Mouse (Mus musculus) brain, embryonic 18.5 days (tissue): ENCODE measurements around the gene Zfp646.
A peak's percentile ranks its signal among the peaks of the same experiment; 100 is the strongest.

Experiments
- DNase-seq: peaks from one replicate; pipeline ENCODE4 v3.0.0-alpha.2; 2012; ENCODE audit warnings: low read depth, low spot score

The Zfp646 gene

GRCm38 (mm10) chr7:127919290-127919689 lies 43.3 kb downstream of the Zfp646 start:
- DNase-seq = no peak

GRCm38 (mm10) chr7:127921516-127921915 lies 45.5 kb downstream of the Zfp646 start:
- DNase-seq = no peak

- DNase-seq = no peak
These were observed 46.6 kb downstream of the Zfp646 start for GRCm38 (mm10) chr7:127922451-127923275.

- DNase-seq = no peak
These were observed 47.7 kb downstream of the Zfp646 start for GRCm38 (mm10) chr7:127923714-127924113.

- DNase-seq = no peak
These were observed 49.2 kb downstream of the Zfp646 start for GRCm38 (mm10) chr7:127925252-127925651.

GRCm38 (mm10) chr7:127926066-127926465 lies 50.0 kb downstream of the Zfp646 start:
- no peak for DNase-seq

GRCm38 (mm10) chr7:127926846-127927245 lies 50.8 kb downstream of the Zfp646 start:
- DNase-seq = no peak

GRCm38 (mm10) chr7:127927726-127928125 lies 51.7 kb downstream of the Zfp646 start:
- no peak for DNase-seq

- DNase-seq = no peak
These were observed 52.6 kb downstream of the Zfp646 start for GRCm38 (mm10) chr7:127928596-127928995.

- no peak for DNase-seq
These were observed 53.9 kb downstream of the Zfp646 start, which contains the start of gene Prss8 for GRCm38 (mm10) chr7:127929923-127930322. Gene Prss8 (minus strand): TSS chr7:127930104.

- DNase-seq = no peak
These were observed 54.6 kb downstream of the Zfp646 start for GRCm38 (mm10) chr7:127930636-127931035.

GRCm38 (mm10) chr7:127931351-127932135 lies 55.5 kb downstream of the Zfp646 start:
- DNase-seq = no peak

GRCm38 (mm10) chr7:127932273-127933031 lies 56.4 kb downstream of the Zfp646 start:
- DNase-seq = no peak

- no peak for DNase-seq
These were observed 58.1 kb downstream of the Zfp646 start for GRCm38 (mm10) chr7:127934075-127934474.

GRCm38 (mm10) chr7:127935028-127935722 lies 59.2 kb downstream of the Zfp646 start:
- DNase-seq = peak; percentile 88
